Mouse (Mus musculus) C2C12 (cell line): ENCODE measurements around the gene Col6a4.
A peak's percentile ranks its signal among the peaks of the same experiment; 100 is the strongest.

Source experiments
- CTCF ChIP-seq: IDR thresholded peaks from one replicate; pipeline ENCODE4 v1.5.1; 2011; ENCODE audit not compliant: control insufficient read depth, insufficient read depth, insufficient read length
- FOSL1 ChIP-seq: IDR thresholded peaks from one replicate; pipeline ENCODE4 v1.8.0; 2011; ENCODE audit warnings: mild to moderate bottlenecking, low read length; ENCODE audit not compliant: poor library complexity, insufficient read depth, severe bottlenecking
- MAX ChIP-seq: IDR thresholded peaks from one replicate; pipeline ENCODE4 v1.6.1; 2011; ENCODE audit warnings: mild to moderate bottlenecking, control low read depth
- MYOD1 ChIP-seq: IDR thresholded peaks from one replicate; pipeline ENCODE4 v1.6.1; 2011; ENCODE audit warnings: low read depth; ENCODE audit not compliant: control insufficient read depth, insufficient read length
- MYOG ChIP-seq: IDR thresholded peaks from one replicate; pipeline ENCODE4 v1.6.1; 2011; ENCODE audit not compliant: control insufficient read depth, insufficient read length; ENCODE audit errors: extremely low read depth
- USF1 ChIP-seq: IDR thresholded peaks from one replicate; pipeline ENCODE4 v1.6.1; 2011; ENCODE audit warnings: low read depth, mild to moderate bottlenecking, control low read depth, moderate library complexity

DNA sequence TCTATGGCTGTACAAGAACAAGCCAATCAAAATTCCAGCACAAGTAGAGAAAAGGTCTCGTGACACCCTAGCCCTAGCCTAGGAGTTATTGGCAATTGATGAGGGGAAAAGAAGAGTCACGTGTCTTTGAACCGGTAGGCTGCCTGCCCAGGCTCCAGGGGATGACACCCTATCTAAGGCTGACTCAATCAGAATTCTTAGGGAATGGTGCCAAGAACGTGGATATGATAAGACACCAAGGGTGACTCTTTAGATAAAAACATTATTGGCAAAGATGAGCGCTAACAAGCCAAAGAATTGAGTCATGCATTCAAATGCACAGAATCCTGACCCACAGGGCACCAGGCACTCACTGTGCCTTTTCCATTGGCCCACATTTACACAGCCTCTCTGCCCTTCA is 125.7 kb downstream of the Col6a4 start:
- TF ChIP-seq CTCF (no peak), MYOG (no peak), USF1 (peak; percentile 10), MAX (no peak), FOSL1 (no peak), MYOD1 (no peak)
